Mouse (Mus musculus) E14TG2a.4 (cell line): ENCODE results near the gene Slc25a30.

Experiments used
- H3K27me3 ChIP-seq: 2 replicates; pipeline ENCODE4 v1.6.1; 2014; ENCODE audit warnings: low read length, control low read depth; ENCODE audit not compliant: insufficient read depth
- H3K36me3 ChIP-seq: 2 replicates; pipeline ENCODE4 v1.6.1; 2014; ENCODE audit warnings: low read length, control low read depth; ENCODE audit not compliant: insufficient read depth
- H3K4me1 ChIP-seq: replicated peaks from 2 replicates; pipeline ENCODE4 v1.6.1; 2014; ENCODE audit warnings: low read depth, low read length, control low read depth
- H3K4me3 ChIP-seq: replicated peaks from 2 replicates; pipeline ENCODE4 v1.5.1; 2014; ENCODE audit warnings: mild to moderate bottlenecking, low read length
- H3K9me3 ChIP-seq: 2 replicates; pipeline ENCODE4 v1.6.1; 2014; ENCODE audit warnings: low read length, control low read depth
- CTCF ChIP-seq: conservative IDR thresholded peaks from 2 replicates; pipeline ENCODE4 v1.5.1; 2014; ENCODE audit warnings: low read length
- NANOG ChIP-seq: IDR thresholded peaks from 2 replicates; pipeline ENCODE4 v1.6.1; 2014; ENCODE audit warnings: borderline replicate concordance, low read length, mixed read lengths
- POU5F1 ChIP-seq: IDR thresholded peaks from 2 replicates; pipeline ENCODE4 v1.6.1; 2014; ENCODE audit warnings: low read length, borderline replicate concordance

Slc25a30 gene

GRCm38 (mm10) chr14:75828866-75829806 is 42.3 kb upstream of the Slc25a30 start:
- peaks cover 45% of the 10 kb centered on the region for H3K4me1 ChIP-seq
- no peaks in the 10 kb centered on the region for H3K36me3 ChIP-seq
- TF ChIP-seq POU5F1 = no peak
- peak; percentile 100 for TF ChIP-seq CTCF
- no peak for TF ChIP-seq NANOG
- H3K4me3 ChIP-seq = peak overlapping the region; percentile 74
- H3K27me3 ChIP-seq = peaks cover 27% of the 10 kb centered on the region
- H3K9me3 ChIP-seq = no peaks in the 10 kb centered on the region

- Histone ChIP-seq H3K9me3 (no peaks in the 10 kb centered on the region), H3K27me3 (peaks cover 27% of the 10 kb centered on the region), H3K4me1 (peaks cover 40% of the 10 kb centered on the region), H3K4me3 (peak overlapping the region; percentile 74; the same call in 1 of the 2 replicates), H3K36me3 (no peaks in the 10 kb centered on the region)
- TF ChIP-seq CTCF (no peak), POU5F1 (no peak), NANOG (no peak)
Observed at GRCm38 (mm10) chr14:75828221-75828620, 41.4 kb upstream of the Slc25a30 start.

- no peaks in the 10 kb centered on the region for H3K9me3 ChIP-seq
- peaks cover 32% of the 10 kb centered on the region for H3K4me1 ChIP-seq
- TF ChIP-seq NANOG = no peak
- TF ChIP-seq POU5F1 = no peak
- TF ChIP-seq CTCF = no peak
- no peaks in the 10 kb centered on the region for H3K36me3 ChIP-seq
- peaks cover 27% of the 10 kb centered on the region for H3K27me3 ChIP-seq
- H3K4me3 ChIP-seq = no peak overlapping the region
Observed at GRCm38 (mm10) chr14:75826851-75827410, 40.1 kb upstream of the Slc25a30 start.

GRCm38 (mm10) chr14:75820007-75820406 is 33.2 kb upstream of the Slc25a30 start:
- H3K27me3 ChIP-seq = no peaks in the 10 kb centered on the region
- H3K4me3 ChIP-seq = no peak overlapping the region
- H3K36me3 ChIP-seq = no peaks in the 10 kb centered on the region
- H3K9me3 ChIP-seq = no peaks in the 10 kb centered on the region
- TF ChIP-seq NANOG (no peak), POU5F1 (no peak), CTCF (no peak)
- peaks cover 10% of the 10 kb centered on the region for H3K4me1 ChIP-seq

- H3K27me3 ChIP-seq = no peaks in the 10 kb centered on the region
- H3K36me3 ChIP-seq = no peaks in the 10 kb centered on the region
- no peak for TF ChIP-seq CTCF
- no peak for TF ChIP-seq POU5F1
- TF ChIP-seq NANOG = no peak
- no peak overlapping the region for H3K4me3 ChIP-seq
- peaks cover 4% of the 10 kb centered on the region for H3K9me3 ChIP-seq
- peaks cover 6% of the 10 kb centered on the region for H3K4me1 ChIP-seq
Observed at GRCm38 (mm10) chr14:75819341-75819740, 32.5 kb upstream of the Slc25a30 start.

- H3K4me3 ChIP-seq = no peak overlapping the region
- no peak for TF ChIP-seq NANOG
- TF ChIP-seq POU5F1 = no peak
- TF ChIP-seq CTCF = no peak
- H3K9me3 ChIP-seq = peaks cover 12% of the 10 kb centered on the region
- H3K27me3 ChIP-seq = no peaks in the 10 kb centered on the region
- H3K36me3 ChIP-seq = no peaks in the 10 kb centered on the region
- peaks cover 5% of the 10 kb centered on the region for H3K4me1 ChIP-seq
Observed at GRCm38 (mm10) chr14:75818528-75818927, 31.7 kb upstream of the Slc25a30 start.

- H3K36me3 ChIP-seq = no peaks in the 10 kb centered on the region
- H3K27me3 ChIP-seq = peaks cover 15% of the 10 kb centered on the region; the same call in 1 of the 2 replicates
- no peak overlapping the region for H3K4me3 ChIP-seq
- peaks cover 19% of the 10 kb centered on the region for H3K9me3 ChIP-seq
- TF ChIP-seq CTCF (no peak), POU5F1 (no peak), NANOG (no peak)
- H3K4me1 ChIP-seq = 0 out of 2 replicates have a peak, but pooled peaks cover 6% of the 10 kb centered on the region
Observed at GRCm38 (mm10) chr14:75809931-75810330, 23.1 kb upstream of the Slc25a30 start.

GRCm38 (mm10) chr14:75807800-75808199 is 21.0 kb upstream of the Slc25a30 start:
- no peaks in the 10 kb centered on the region for H3K36me3 ChIP-seq

More at GRCm38 (mm10) chr14:75807800-75808199, 21.0 kb upstream of the Slc25a30 start:
- no peak for TF ChIP-seq POU5F1
- no peak overlapping the region for H3K4me3 ChIP-seq
- 0 out of 2 replicates have a peak, but pooled peaks cover 6% of the 10 kb centered on the region for H3K4me1 ChIP-seq
- peaks cover 15% of the 10 kb centered on the region; the same call in 1 of the 2 replicates for H3K27me3 ChIP-seq
- H3K9me3 ChIP-seq = no peaks in the 10 kb centered on the region
